21 mouse cellular contexts compared by ENCODE assay signal in genomic region chr2:125291101-125291500, GRCm38 (mm10). TPM values are rescaled to one million over a fixed set of nuclear protein-coding genes. Genes with fewer than 3 reads are reported as not detected.
DNase-seq lines count a peak whose midpoint lies in the region; ATAC-seq and TF ChIP-seq lines count a peak whose summit lies in the region.
"Had no signal": no experiment of that assay in that cellular context is flagged by ENCODE, and none has a peak within 500 bp of the region (broad histone marks: within the 10 kb centered on the region; RNA-seq: fewer than 3 reads in every experiment).

No protein-coding gene starts in this region.

- DNase-seq in adrenal gland, adult 2 months = peak; percentile 25
- DNase-seq in adrenal gland, adult 18-20 months (ENCODE audit: low spot score in 2 of 2) = no peak
- peak; percentile 46 to 47 for DNase-seq in heart, adult 18-20 months
- DNase-seq in heart, embryonic 10.5 days (ENCODE audit: low spot score) = no peak
- DNase-seq in hindbrain, postnatal 0 days (ENCODE audit: low spot score) = peak; percentile 8
- no peak for DNase-seq in hindbrain, embryonic 10.5 days (ENCODE audit: low spot score)
- DNase-seq in 3T3-L1 (ENCODE audit: low read depth, low spot score) = peak; percentile 71
- DNase-seq: cerebellum, adult 18-20 months; cerebellum, postnatal 14 days; kidney, adult 8-10 months; kidney, postnatal 10 days; liver, postnatal 0 days; right cerebral cortex, postnatal 14 days; thymus, postnatal 14 days had no signal

- TF ChIP-seq CTCF in hindbrain, postnatal 0 days (IDR thresholded peaks at IDR 0.05; ENCODE audit: low read depth) = no peak

- WGBS in heart, embryonic 10.5 days = 64% methylated on average over 1 of the region's 1 CpGs
- WGBS in hindbrain, postnatal 0 days = 85% methylated on average over 1 of the region's 1 CpGs
- WGBS in hindbrain, embryonic 10.5 days = 95% methylated on average over 1 of the region's 1 CpGs
- WGBS in forebrain, embryonic 15.5 days = 87% methylated on average over 1 of the region's 1 CpGs

- no peaks in the 10 kb centered on the region for H3K9me3 ChIP-seq in heart, embryonic 10.5 days
- H3K9me3 ChIP-seq in hindbrain, postnatal 0 days (ENCODE audit: low read length) = no peaks in the 10 kb centered on the region
- H3K9me3 ChIP-seq in hindbrain, embryonic 10.5 days = no peaks in the 10 kb centered on the region
- H3K9me3 ChIP-seq in forebrain, embryonic 15.5 days = no peaks in the 10 kb centered on the region
- H3K9me3 ChIP-seq: hindbrain, embryonic 15.5 days; intestine, embryonic 15.5 days; midbrain, embryonic 15.5 days; neural tube, embryonic 12.5 days had no signal

- no peak overlapping the region for H3K9ac ChIP-seq in hindbrain, postnatal 0 days (replicated peaks; ENCODE audit: low read length)
- H3K9ac ChIP-seq in forebrain, embryonic 15.5 days (replicated peaks) = no peak overlapping the region
- H3K9ac ChIP-seq: hindbrain, embryonic 15.5 days; intestine, embryonic 15.5 days; liver, postnatal 0 days; midbrain, embryonic 15.5 days; neural tube, embryonic 12.5 days had no signal

- peaks cover 3% of the 10 kb centered on the region; the same call in 1 of the 2 replicates for H3K4me1 ChIP-seq in heart, embryonic 10.5 days
- H3K4me1 ChIP-seq in hindbrain, postnatal 0 days (ENCODE audit: insufficient read depth, low read length) = no peaks in the 10 kb centered on the region; the same call in 1 of the 2 replicates
- H3K4me1 ChIP-seq in hindbrain, embryonic 10.5 days (replicated peaks) = no peaks in the 10 kb centered on the region
- no peaks in the 10 kb centered on the region for H3K4me1 ChIP-seq in forebrain, embryonic 15.5 days
- H3K4me1 ChIP-seq: hindbrain, embryonic 15.5 days; intestine, embryonic 15.5 days; midbrain, embryonic 15.5 days; neural tube, embryonic 12.5 days had no signal

- H3K4me3 ChIP-seq in heart, embryonic 10.5 days = no peak overlapping the region
- H3K4me3 ChIP-seq in hindbrain, postnatal 0 days (ENCODE audit: low read length) = no peak overlapping the region
- H3K4me3 ChIP-seq in hindbrain, embryonic 10.5 days = no peak overlapping the region
- no peak overlapping the region for H3K4me3 ChIP-seq in forebrain, embryonic 15.5 days
- H3K4me3 ChIP-seq: hindbrain, embryonic 15.5 days; intestine, embryonic 15.5 days; midbrain, embryonic 15.5 days; neural tube, embryonic 12.5 days had no signal

- no peak overlapping the region for H3K4me2 ChIP-seq in hindbrain, postnatal 0 days (ENCODE audit: low read depth, low read length)
- no peak overlapping the region for H3K4me2 ChIP-seq in forebrain, embryonic 15.5 days (replicated peaks)
- H3K4me2 ChIP-seq: hindbrain, embryonic 15.5 days; intestine, embryonic 15.5 days; liver, embryonic 11.5 days; midbrain, embryonic 15.5 days; neural tube, embryonic 12.5 days had no signal

- H3K27ac ChIP-seq in heart, embryonic 10.5 days = no peak overlapping the region
- H3K27ac ChIP-seq in hindbrain, postnatal 0 days = 0 out of 2 replicates have a peak overlapping the region, but pooled peaks have one; percentile 33
- H3K27ac ChIP-seq in hindbrain, embryonic 10.5 days = no peak overlapping the region
- no peak overlapping the region for H3K27ac ChIP-seq in forebrain, embryonic 15.5 days (replicated peaks)
- H3K27ac ChIP-seq: hindbrain, embryonic 15.5 days; intestine, embryonic 15.5 days; macrophage; midbrain, embryonic 15.5 days; neural tube, embryonic 12.5 days had no signal

- no peaks in the 10 kb centered on the region for H3K27me3 ChIP-seq in heart, embryonic 10.5 days (ENCODE audit: insufficient read depth, poor library complexity, severe bottlenecking)
- no peaks in the 10 kb centered on the region for H3K27me3 ChIP-seq in hindbrain, postnatal 0 days (ENCODE audit: insufficient read depth, low read length)
- H3K27me3 ChIP-seq in hindbrain, embryonic 10.5 days (ENCODE audit: insufficient read depth, poor library complexity, severe bottlenecking) = no peaks in the 10 kb centered on the region
- H3K27me3 ChIP-seq in forebrain, embryonic 15.5 days = no peaks in the 10 kb centered on the region
- H3K27me3 ChIP-seq: hindbrain, embryonic 15.5 days; intestine, embryonic 15.5 days; midbrain, embryonic 15.5 days; neural tube, embryonic 12.5 days had no signal

- ATAC-seq in hindbrain, postnatal 0 days = no peak
- no peak for ATAC-seq in forebrain, embryonic 15.5 days (replicated peaks)
- ATAC-seq: intestine, embryonic 15.5 days; liver, postnatal 0 days; midbrain, embryonic 15.5 days had no signal

- no peaks in the 10 kb centered on the region for H3K36me3 ChIP-seq in heart, embryonic 10.5 days
- H3K36me3 ChIP-seq in hindbrain, postnatal 0 days (ENCODE audit: insufficient read depth, low read length) = no peaks in the 10 kb centered on the region
- H3K36me3 ChIP-seq in hindbrain, embryonic 10.5 days = no peaks in the 10 kb centered on the region
- no peaks in the 10 kb centered on the region for H3K36me3 ChIP-seq in forebrain, embryonic 15.5 days
- H3K36me3 ChIP-seq: hindbrain, embryonic 15.5 days; intestine, embryonic 15.5 days; midbrain, embryonic 15.5 days; neural tube, embryonic 12.5 days had no signal

RNA-seq across cellular contexts. Expression of gene Dut, which starts 44.1 kb away (rescaled TPM):
- 10 to 100 TPM; 15.7 to 23.6 TPM for total RNA-seq in adrenal gland, adult 2 months (2021)
- 50.0 and 66.9 TPM in 2 replicates for polyA plus RNA-seq in adrenal gland, adult 2 months (2012; rRNA removed)
- 10 to 100 TPM; 15.1 to 22.6 TPM for total RNA-seq in adrenal gland, adult 18-20 months (2021)
- total RNA-seq in heart, adult 18-20 months (2021) = 10 to 100 TPM; 31.9 to 32.5 TPM
- polyA plus RNA-seq in heart, embryonic 10.5 days (2016; fragmentation: Nextera tagmentation; extraction: Ambion mirVana) = 150 and 180 TPM in 2 replicates
- 46.6 and 50.7 TPM in 2 replicates for total RNA-seq in hindbrain, postnatal 0 days (2014; rRNA removed)
- polyA plus RNA-seq in hindbrain, postnatal 0 days (2015; fragmentation: Nextera tagmentation; extraction: Ambion mirVana) = 95.0 and 105 TPM in 2 replicates
- polyA plus RNA-seq in hindbrain, embryonic 10.5 days (2016; fragmentation: Nextera tagmentation; extraction: Ambion mirVana) = 218 and 267 TPM in 2 replicates
- 105 and 118 TPM in 2 replicates for polyA plus RNA-seq in forebrain, embryonic 15.5 days (2015; fragmentation: Nextera tagmentation; extraction: Ambion mirVana)

Comparison
In these comparisons a context has a peak if more than half of its experiments do, and no peak if none do; other contexts are left out.
1. DNase-seq: peak in adrenal gland, adult 2 months (single experiment), heart, adult 18-20 months (2 of 2), hindbrain, postnatal 0 days (single experiment) and 3T3-L1 (single experiment); none in adrenal gland, adult 18-20 months (0 of 2), heart, embryonic 10.5 days (single experiment) and hindbrain, embryonic 10.5 days (single experiment).